Mouse (Mus musculus) R1 (cell line): ENCODE results near the gene Tdrd1.
"Not testable (repeated sequence)": the region's sequence is repeated elsewhere in the genome, so short reads cannot be mapped to it uniquely, and the experiment has no call there.

Source experiments
- DNase-seq: peaks from one replicate; pipeline ENCODE4 v3.0.0-alpha.2; 2018; ENCODE audit warnings: low read depth, low spot score

Gene Tdrd1

GRCm38 (mm10) chr19:56826047-56826631, at the start of gene Tdrd1:
Tdrd1 (plus strand) TSS chr19:56826209.
- peak; percentile 37 for DNase-seq

DNA sequence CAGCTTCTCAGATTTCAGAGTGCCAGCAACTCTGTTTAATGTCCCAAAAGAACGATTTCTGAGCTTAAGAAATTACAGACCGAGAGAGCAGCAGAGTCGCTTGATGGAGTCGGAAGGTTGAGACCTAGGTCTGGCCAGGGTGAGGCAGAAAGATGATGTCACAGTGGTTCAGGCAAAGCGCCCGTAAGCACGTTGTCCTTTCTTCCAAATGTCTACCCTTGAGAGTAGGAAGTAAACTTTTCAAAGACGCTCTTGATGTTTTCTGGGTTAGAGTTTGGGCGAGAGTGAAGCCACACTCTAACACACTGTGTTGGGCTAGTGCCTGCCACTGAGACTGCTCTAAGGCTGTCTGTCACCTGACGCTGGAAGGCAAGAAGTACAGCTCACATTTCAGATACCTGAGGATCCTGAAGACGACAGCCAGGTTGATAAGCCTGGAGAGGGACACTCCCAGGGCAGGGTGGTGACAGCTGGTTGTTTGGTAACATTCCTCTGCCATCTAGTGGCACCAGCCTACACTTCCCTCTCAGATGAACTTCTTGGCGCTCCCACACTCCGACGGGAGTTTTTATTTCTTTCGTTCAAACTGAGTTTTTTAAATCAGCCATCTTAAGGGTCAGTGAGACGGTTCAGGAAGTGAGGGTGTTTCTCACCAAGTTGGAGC, 49.2 kb upstream of the Tdrd1 start:
- DNase-seq, result peak; percentile 57

GRCm38 (mm10) chr19:56778532-56778931, 47.5 kb upstream of the Tdrd1 start:
- DNase-seq, result not testable (repeated sequence)

DNA sequence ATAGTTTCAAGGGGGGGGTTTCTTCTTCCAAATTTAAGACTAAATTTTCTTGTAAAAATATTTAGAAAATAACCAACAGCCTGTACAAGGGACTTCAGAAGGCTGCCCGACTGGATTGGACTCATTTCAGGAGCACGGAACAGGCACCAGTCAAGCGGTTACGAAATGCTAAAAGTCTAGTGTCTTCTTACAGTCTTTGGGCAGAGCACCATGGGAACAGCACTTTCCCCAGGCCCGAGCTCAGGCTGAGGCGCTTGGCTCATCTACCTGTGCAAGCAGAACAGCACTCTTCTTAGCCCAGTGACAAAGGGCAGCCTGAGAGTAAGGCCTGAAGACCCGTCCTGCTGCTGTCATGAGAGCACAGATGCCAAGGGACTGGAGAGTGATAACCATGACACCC, 38.1 kb upstream of the Tdrd1 start:
- no peak for DNase-seq

DNA sequence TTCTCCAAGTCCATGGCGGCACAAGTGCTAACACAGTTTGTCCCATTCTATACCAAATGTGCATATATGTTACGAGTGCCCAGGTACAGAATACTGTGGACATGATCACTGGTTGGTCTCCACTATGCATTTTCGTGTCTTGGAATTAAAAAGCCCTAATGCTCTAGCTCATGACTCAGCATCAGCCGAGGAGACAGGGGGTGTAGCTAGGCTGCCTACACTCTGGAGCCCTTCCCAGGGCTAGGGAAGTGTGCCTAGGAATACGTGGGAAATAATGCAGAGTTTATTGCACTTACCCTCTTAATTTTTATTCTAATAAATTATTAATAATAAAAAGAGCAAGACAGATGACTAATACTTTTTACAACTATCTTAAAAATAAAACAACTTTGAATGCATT, 37.1 kb upstream of the Tdrd1 start:
- no peak for DNase-seq

GRCm38 (mm10) chr19:56797376-56797775, 28.6 kb upstream of the Tdrd1 start:
- no peak for DNase-seq

- no peak for DNase-seq
Observed at GRCm38 (mm10) chr19:56800226-56800625, 25.8 kb upstream of the Tdrd1 start.

DNA sequence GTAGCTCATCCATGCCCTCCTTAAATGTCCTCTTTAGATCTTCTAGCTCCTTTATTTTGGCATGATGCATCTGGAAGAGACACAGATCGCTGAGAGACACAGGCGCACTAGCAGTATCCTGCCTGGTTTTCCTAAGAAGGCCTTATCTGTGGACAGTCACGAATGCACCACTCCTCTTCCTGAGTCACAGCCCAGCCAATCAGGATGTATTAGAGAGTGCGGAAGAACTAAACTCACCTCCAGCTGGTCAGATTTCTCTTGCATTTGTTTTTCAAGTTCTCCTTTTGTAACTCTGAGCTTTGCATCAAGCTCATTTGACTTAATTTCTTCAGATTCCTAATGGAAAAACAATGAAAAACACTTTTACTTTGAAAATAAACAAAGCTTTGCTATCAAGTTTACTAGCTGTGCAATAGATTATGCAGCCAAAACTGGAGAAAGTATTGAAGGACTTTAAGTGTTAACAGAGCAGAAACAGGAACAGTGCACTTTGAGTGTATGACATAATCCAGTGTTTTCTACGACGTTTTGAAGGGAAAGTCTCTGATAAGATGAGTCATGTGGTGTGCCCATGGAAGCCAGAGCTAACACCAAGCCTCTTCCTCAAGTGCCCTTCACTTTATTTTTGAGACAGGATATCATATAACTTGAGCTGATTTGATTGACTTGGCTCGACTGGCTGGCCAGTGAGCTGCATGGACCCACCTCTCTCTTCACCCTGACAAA, 24.9 kb upstream of the Tdrd1 start:
- DNase-seq, result no peak

GRCm38 (mm10) chr19:56801656-56802351, 24.2 kb upstream of the Tdrd1 start:
- DNase-seq, result no peak

DNA sequence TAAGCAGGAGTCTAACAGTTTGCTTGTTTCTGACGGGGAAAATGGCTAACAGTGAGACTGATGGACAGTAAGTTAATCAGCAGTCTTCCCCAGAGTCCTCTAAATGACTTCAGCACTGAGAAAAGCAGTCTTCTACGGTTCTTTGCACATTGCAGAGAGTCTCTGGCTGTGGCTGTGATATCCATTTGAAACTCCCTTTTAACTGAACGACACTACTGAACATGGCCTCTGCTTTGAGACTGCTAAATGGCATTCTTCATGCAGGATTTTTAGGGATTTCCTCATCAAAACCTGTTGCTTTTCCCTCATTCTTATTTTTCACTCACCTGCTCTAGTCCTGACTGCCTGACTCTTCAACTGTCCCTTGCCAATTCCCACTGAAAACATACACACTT, 23.7 kb upstream of the Tdrd1 start:
- no peak for DNase-seq

- DNase-seq, result no peak
Observed at GRCm38 (mm10) chr19:56805366-56805765, 20.6 kb upstream of the Tdrd1 start.

DNA sequence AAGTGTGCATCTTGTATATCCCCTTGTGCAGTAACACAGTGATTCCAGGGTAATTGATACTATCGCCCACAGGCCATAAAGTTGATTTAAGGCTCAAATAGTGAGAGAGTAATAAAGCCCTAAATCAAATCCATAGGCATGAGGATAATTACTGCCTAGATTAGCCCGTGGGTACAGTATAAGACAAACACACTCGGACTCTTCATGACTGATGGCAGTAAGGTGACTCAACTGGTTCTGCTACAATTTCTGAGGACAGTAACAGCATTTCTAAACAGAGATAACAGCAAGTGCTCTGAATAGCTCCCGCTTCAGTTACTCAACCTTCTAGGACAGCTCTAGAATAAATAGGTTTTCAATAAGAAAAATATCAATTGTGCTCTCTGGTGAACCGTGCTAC, 18.9 kb upstream of the Tdrd1 start:
- DNase-seq, result no peak

DNA sequence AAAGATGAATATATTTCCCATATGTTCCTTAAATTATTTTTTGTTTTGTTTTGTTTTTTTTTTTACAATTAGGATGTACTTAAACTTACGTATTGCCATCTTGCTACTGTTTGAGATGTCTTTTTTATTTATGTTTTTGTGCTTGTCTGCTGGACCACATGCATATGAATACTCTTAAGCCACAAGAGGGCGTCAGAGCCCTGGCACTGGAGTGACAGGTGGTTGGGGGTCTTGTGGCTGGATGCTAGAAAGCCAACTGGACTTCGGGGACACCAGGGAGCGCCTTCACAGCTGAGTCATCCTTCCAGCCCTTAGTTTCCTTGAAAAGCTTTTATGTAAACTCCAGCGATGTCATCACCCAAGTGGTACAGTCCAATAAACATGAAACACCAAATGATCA, 17.2 kb upstream of the Tdrd1 start:
- peak; percentile 32 for DNase-seq

GRCm38 (mm10) chr19:56810641-56811146, 15.3 kb upstream of the Tdrd1 start:
- peak; percentile 35 for DNase-seq

DNA sequence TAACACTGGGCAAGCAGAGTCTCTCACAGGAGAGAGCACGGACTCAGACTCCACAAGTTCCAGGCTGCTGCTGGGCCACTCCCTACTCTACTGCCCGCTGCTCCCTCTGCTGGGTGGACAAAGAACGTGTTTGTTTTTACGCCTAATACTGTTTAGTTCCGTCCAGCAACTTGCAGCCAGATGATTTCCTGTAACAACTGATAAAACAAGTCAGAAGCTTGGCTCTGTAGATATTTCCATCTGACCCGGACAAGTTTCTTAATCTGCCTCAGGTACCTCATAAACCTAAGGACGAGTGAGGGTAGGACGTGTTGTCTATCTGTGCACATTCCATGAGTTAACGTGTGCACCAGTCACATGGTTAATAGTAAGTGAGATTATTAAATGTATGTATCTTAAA, 14.4 kb upstream of the Tdrd1 start:
- DNase-seq, result peak; percentile 68

- no peak for DNase-seq
Observed at GRCm38 (mm10) chr19:56813360-56813759, 12.6 kb upstream of the Tdrd1 start.

DNA sequence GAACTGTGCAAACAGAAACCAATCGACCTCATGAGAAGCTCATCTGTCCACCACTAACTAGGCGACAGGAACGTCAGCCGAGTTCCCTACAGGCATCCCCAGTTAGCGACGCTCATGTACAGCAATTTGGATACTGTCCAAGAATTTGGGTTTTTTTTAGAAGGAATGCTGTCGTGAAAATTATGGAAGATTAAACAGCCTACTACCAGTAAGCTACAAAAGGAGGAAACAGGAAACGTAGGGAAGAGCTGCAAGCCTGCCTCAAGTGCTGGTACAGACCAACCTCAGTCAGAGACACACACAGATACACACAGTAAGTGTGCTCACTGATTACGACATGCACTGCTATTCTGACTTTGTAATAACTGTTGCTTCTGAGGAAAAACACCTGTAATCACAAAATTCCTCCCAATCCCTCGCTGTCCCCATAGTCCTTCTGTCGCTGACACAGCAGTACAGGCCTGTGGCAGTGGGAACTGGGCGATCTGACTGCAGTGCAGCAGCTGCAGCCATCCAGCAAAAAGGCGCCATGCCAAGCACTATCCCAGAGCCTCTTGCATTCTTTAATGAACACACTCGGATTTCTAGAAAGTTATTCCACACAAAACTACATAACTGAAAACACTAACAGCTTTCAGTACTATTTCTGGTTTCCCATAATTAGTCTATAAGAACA, 8.0 kb upstream of the Tdrd1 start:
- DNase-seq, result no peak

DNA sequence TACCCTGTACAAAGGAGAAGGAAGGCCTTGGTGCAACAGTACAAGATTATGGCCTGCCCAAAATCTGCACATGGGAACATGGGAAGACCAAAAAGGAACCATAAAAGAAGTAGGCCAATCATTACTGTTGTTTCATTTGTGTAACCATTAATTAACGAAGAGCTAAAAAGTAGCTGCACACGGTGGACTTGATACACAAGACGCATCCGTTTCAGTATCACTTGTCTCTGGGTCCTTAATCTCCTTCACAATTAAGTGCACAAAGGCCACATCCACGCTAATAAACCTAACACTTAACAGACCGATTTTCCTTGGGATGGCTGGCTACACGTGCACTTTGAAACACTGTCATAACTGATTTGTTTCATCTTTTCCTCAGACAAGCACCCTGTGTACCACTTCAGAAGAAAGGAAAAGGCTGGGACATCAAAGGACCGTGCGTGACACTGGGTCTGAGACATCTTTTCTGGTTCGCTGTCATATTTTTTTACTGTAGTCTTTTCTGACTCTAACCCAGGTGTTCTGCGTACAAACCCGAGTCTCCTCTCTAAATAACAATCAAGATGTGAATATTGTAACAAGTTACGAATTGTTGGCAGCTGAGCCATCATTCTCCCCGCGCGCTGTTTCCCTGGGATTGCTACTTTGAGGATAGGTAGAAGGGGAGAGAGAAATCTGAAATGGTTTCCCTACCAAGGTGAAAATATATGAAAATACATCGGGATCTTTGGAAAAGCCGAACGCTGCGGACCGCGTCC, 4.8 kb upstream of the Tdrd1 start:
- no peak for DNase-seq

- peak; percentile 95 for DNase-seq
Observed at GRCm38 (mm10) chr19:56821798-56822447, 4.1 kb upstream of the Tdrd1 start, which contains the start of gene Ccdc186. Ccdc186 (minus strand) TSS chr19:56822190.

DNA sequence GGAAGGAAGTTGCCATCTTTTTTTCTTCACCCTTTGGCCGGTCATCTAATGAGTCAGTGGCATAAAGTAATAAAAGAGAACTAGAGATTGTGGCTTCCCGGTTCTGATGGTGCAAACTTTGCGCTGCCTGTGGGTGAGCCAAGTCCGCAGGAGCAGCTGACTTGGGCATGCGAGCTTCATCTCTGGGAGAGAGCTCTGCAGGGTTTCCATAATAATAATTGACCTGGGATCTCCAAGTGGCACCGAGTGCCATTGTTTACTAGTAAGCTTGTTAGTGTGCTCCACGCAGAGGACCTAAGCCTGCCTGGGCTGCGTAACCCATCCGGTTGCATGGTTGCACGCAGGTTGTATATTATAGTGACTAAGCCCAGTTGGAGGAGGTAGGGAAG, 3.6 kb upstream of the Tdrd1 start:
- DNase-seq, result no peak
